ENCODE assay signal across 11 mouse cellular contexts in the genomic region with DNA sequence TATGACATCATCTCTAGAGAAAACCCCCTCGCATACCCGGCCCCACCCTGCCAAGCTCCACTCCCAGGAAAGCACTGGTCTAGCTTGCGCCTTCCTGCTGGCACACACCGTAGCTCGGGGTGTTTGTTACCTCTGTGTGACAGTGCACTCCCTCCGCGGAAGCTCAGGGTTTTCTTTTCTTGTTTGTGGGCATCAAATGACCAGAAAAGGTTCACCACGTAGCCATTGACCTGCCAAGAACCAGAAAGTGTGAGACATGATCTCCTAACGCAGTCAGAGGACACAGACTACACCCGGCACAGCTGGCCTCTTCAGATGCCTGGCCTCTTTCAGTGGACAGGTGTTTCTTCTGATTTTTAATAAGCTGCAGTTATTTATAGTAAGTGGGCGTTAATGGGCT.
"Had no signal": no experiment of that assay in that cellular context is flagged by ENCODE, and none has a peak within 500 bp of the region (broad histone marks: within the 10 kb centered on the region; RNA-seq: fewer than 3 reads in every experiment).

No protein-coding gene starts in this region.

- H3K4me3 ChIP-seq: kidney, embryonic 15.5 days; left cerebral cortex, adult 2 months; liver, embryonic 13.5 days; midbrain, embryonic 13.5 days had no signal

- ATAC-seq: midbrain, embryonic 13.5 days had no signal

- H3K9ac ChIP-seq: kidney, embryonic 15.5 days; liver, embryonic 13.5 days; midbrain, embryonic 13.5 days had no signal

- H3K27ac ChIP-seq: kidney, embryonic 15.5 days; left cerebral cortex, adult 2 months; liver, embryonic 13.5 days; macrophage; midbrain, embryonic 13.5 days; stomach, postnatal 0 days had no signal

- H3K4me1 ChIP-seq: liver, embryonic 13.5 days; midbrain, embryonic 13.5 days had no signal

- H3K36me3 ChIP-seq: liver, embryonic 13.5 days had no signal

- H3K4me2 ChIP-seq: kidney, embryonic 15.5 days; liver, embryonic 13.5 days; midbrain, embryonic 13.5 days had no signal

- H3K9me3 ChIP-seq: kidney, embryonic 15.5 days; liver, embryonic 13.5 days; midbrain, embryonic 13.5 days had no signal

- DNase-seq: kidney, postnatal 10 days; kidney, postnatal 36 days; layer of hippocampus, postnatal 36 days; liver, embryonic 13.5 days; lung, adult 2 months; lung, postnatal 14 days had no signal

- H3K27me3 ChIP-seq: kidney, embryonic 15.5 days; liver, embryonic 13.5 days; midbrain, embryonic 13.5 days had no signal
